Mouse (Mus musculus) small intestine, adult 2 months (tissue): ENCODE results near the gene Kcnj14. TPM values are rescaled to one million over a fixed set of nuclear protein-coding genes. Genes with fewer than 3 reads are reported as not detected.

Experiments used
- H3K27ac ChIP-seq: fragments of 200-500 bp; 2 replicates; pipeline ENCODE4 v1.5.1; 2012; ENCODE audit warnings: low read depth, low read length, control low read depth, inconsistent platforms; ENCODE audit not compliant: insufficient read depth
- H3K27me3 ChIP-seq: fragments of 200-500 bp; 2 replicates; pipeline ENCODE4 v1.6.1; 2012; ENCODE audit warnings: mild to moderate bottlenecking, moderate library complexity, low read length, inconsistent platforms; ENCODE audit not compliant: control insufficient read depth, insufficient read depth
- H3K36me3 ChIP-seq: fragments of 200-500 bp; 2 replicates; pipeline ENCODE4 v1.6.1; 2012; ENCODE audit warnings: mild to moderate bottlenecking, low read length, control low read depth, inconsistent platforms; ENCODE audit not compliant: control insufficient read depth, insufficient read depth
- H3K4me1 ChIP-seq: fragments of 200-500 bp; 2 replicates; pipeline ENCODE4 v1.6.1; 2012; ENCODE audit warnings: low read length, inconsistent platforms, mixed read lengths; ENCODE audit not compliant: control insufficient read depth, insufficient read depth, insufficient read length
- H3K4me3 ChIP-seq: fragments of 200-500 bp; 2 replicates; pipeline ENCODE4 v1.5.1; 2012; ENCODE audit warnings: low read depth, mild to moderate bottlenecking, control low read depth, inconsistent platforms, low read length, moderate library complexity
- CTCF ChIP-seq: fragments of 200-500 bp; IDR thresholded peaks from 2 replicates; pipeline ENCODE4 v1.5.1; 2012; ENCODE audit warnings: low read depth, mild to moderate bottlenecking, control low read depth, inconsistent platforms, low read length, moderate library complexity, mixed read lengths; ENCODE audit not compliant: insufficient replicate concordance, insufficient read length; ENCODE audit errors: extremely low read depth
- POLR2A ChIP-seq: fragments of 200-500 bp; IDR thresholded peaks from 2 replicates; pipeline ENCODE4 v1.6.1; 2012; ENCODE audit warnings: low read depth, mild to moderate bottlenecking, control low read depth, inconsistent platforms, low read length, moderate library complexity
- WGBS: fragments of 180-500 bp; shearing (Covaris S2); methylation state at CpG from one replicate; pipeline ENCODE4 v1.1.7; 2018; 5-methylcytosine and 5-hydroxymethylcytosine counted together
- polyA plus RNA-seq: library from polyadenylated mRNA; depleted of rRNA; stranded (reverse); fragments of >200 nt; gene quantifications from 2 replicates; pipeline ENCODE4 v1.2.3, GENCODE M21; 2012; rRNA removed

Gene Kcnj14
- 0.08 and 0.28 TPM in 2 replicates for polyA plus RNA-seq

GRCm38 (mm10) chr7:45824598-45824997, at the start of gene Kcnj14:
Gene Kcnj14, minus strand, starts transcription at chr7:45824782.
- no peaks in the 10 kb centered on the region for H3K4me1 ChIP-seq
- H3K27ac ChIP-seq = no peak within 1 kb of the TSS
- WGBS = 72% methylated on average over 7 of the region's 7 CpGs
- H3K27me3 ChIP-seq = no peaks in the 10 kb centered on the region
- H3K4me3 ChIP-seq = no peak within 1 kb of the TSS
- TF ChIP-seq CTCF (no peak), POLR2A (no peak)
- H3K36me3 ChIP-seq = peaks cover 25% of the 10 kb centered on the region; the same call in 1 of the 2 replicates

- Histone ChIP-seq H3K4me3 (peak overlapping the region; percentile 86), H3K4me1 (peaks cover 24% of the 10 kb centered on the region), H3K27me3 (peaks cover 15% of the 10 kb centered on the region; the same call in 1 of the 2 replicates), H3K27ac (peak overlapping the region; percentile 85), H3K36me3 (peaks cover 34% of the 10 kb centered on the region)
- TF ChIP-seq CTCF (peak; percentile 42; the same call in 1 of the 2 replicates), POLR2A (no peak)
- WGBS = 1% methylated on average over 28 of the region's 28 CpGs
Observed at GRCm38 (mm10) chr7:45873061-45873947, 48.7 kb upstream of the Kcnj14 start.

GRCm38 (mm10) chr7:45872624-45873023, 48.0 kb upstream of the Kcnj14 start, which contains the start of gene Kdelr1:
Gene Kdelr1, plus strand, starts transcription at chr7:45872772.
- WGBS = under 1% methylated on average over 18 of the region's 18 CpGs
- Histone ChIP-seq H3K4me1 (peaks cover 29% of the 10 kb centered on the region), H3K36me3 (peaks cover 30% of the 10 kb centered on the region), H3K27ac (peak within 1 kb of the TSS; percentile 85), H3K4me3 (peak within 1 kb of the TSS; percentile 86), H3K27me3 (peaks cover 15% of the 10 kb centered on the region; the same call in 1 of the 2 replicates)
- TF ChIP-seq CTCF (peak; percentile 99), POLR2A (peak; percentile 75; the same call in 1 of the 2 replicates)

GRCm38 (mm10) chr7:45870282-45871058, 45.9 kb upstream of the Kcnj14 start:
- peaks cover 15% of the 10 kb centered on the region; the same call in 1 of the 2 replicates for H3K27me3 ChIP-seq
- peaks cover 36% of the 10 kb centered on the region for H3K4me1 ChIP-seq
- H3K27ac ChIP-seq = no peak overlapping the region
- no peak overlapping the region for H3K4me3 ChIP-seq
- H3K36me3 ChIP-seq = peaks cover 12% of the 10 kb centered on the region
- TF ChIP-seq POLR2A (no peak), CTCF (no peak)
- 14% methylated on average over 30 of the region's 30 CpGs for WGBS

- Histone ChIP-seq H3K4me3 (no peak overlapping the region), H3K36me3 (peaks cover 8% of the 10 kb centered on the region), H3K27ac (no peak overlapping the region), H3K4me1 (peaks cover 33% of the 10 kb centered on the region), H3K27me3 (peaks cover 15% of the 10 kb centered on the region; the same call in 1 of the 2 replicates)
- TF ChIP-seq POLR2A (no peak), CTCF (no peak)
- 46% methylated on average over 11 of the region's 14 CpGs for WGBS
Observed at GRCm38 (mm10) chr7:45869787-45870186, 45.2 kb upstream of the Kcnj14 start.

- 67% methylated on average over 8 of the region's 8 CpGs for WGBS
- H3K36me3 ChIP-seq = peaks cover 2% of the 10 kb centered on the region
Observed at GRCm38 (mm10) chr7:45869107-45869670, 44.6 kb upstream of the Kcnj14 start.

More at GRCm38 (mm10) chr7:45869107-45869670, 44.6 kb upstream of the Kcnj14 start:
- H3K4me1 ChIP-seq = peaks cover 28% of the 10 kb centered on the region
- H3K27me3 ChIP-seq = peaks cover 15% of the 10 kb centered on the region; the same call in 1 of the 2 replicates
- no peak overlapping the region for H3K27ac ChIP-seq
- no peak overlapping the region for H3K4me3 ChIP-seq
- no peak for TF ChIP-seq CTCF
- TF ChIP-seq POLR2A = no peak
